ENCODE assay signal across 8 mouse cellular contexts in genomic region chr14:121346053-121346452, GRCm38 (mm10). TPM values are rescaled to one million over a fixed set of nuclear protein-coding genes. Genes with fewer than 3 reads are reported as not detected.
A peak's percentile ranks its signal among the peaks of the same experiment; 100 is the strongest.
DNase-seq lines count a peak whose midpoint lies in the region; ATAC-seq and TF ChIP-seq lines count a peak whose summit lies in the region.
"Had no signal": no experiment of that assay in that cellular context is flagged by ENCODE, and none has a peak within 500 bp of the region (broad histone marks: within the 10 kb centered on the region; RNA-seq: fewer than 3 reads in every experiment).

No protein-coding gene starts in this region.

- H3K9me3 ChIP-seq in MEL (replicated peaks; ENCODE audit: insufficient read depth, low read length) = no peaks in the 10 kb centered on the region
- no peaks in the 10 kb centered on the region for H3K9me3 ChIP-seq in embryonic facial prominence, embryonic 12.5 days
- no peaks in the 10 kb centered on the region for H3K9me3 ChIP-seq in intestine, embryonic 16.5 days (ENCODE audit: control insufficient read depth, low read length)

- ATAC-seq in embryonic facial prominence, embryonic 12.5 days (ENCODE audit: insufficient number of reproducible peaks, insufficient read depth, low FRiP score, low TSS enrichment) = 0 out of 2 replicates have a peak, but pooled peaks have one; percentile 35
- ATAC-seq in intestine, embryonic 16.5 days = no peak

- DNase-seq in lung, adult 2 months = no peak
- no peak for DNase-seq in lung, postnatal 14 days
- peak; percentile 45 for DNase-seq in MEL (ENCODE audit: low read depth, low spot score)
- DNase-seq in naive thymus-derived CD4-positive, alpha-beta T cell, adult 2 months (ENCODE audit: low read depth) = peak; percentile 53
- DNase-seq in urinary bladder, postnatal 25 days (ENCODE audit: low spot score) = no peak
- DNase-seq: heart, postnatal 4 days had no signal

- no peak overlapping the region for H3K4me3 ChIP-seq in lung, adult 2 months (replicated peaks; ENCODE audit: extremely low read depth, low read depth, low read length)
- H3K4me3 ChIP-seq in MEL (ENCODE audit: control insufficient read depth in 1 of 2, insufficient read depth in 1 of 2, low read depth in 2 of 2, low read length in 2 of 2) = no peak overlapping the region
- H3K4me3 ChIP-seq in embryonic facial prominence, embryonic 12.5 days = no peak overlapping the region
- no peak overlapping the region for H3K4me3 ChIP-seq in intestine, embryonic 16.5 days (ENCODE audit: low read length)

- WGBS in lung, adult 2 months = 67% methylated on average over 4 of the region's 4 CpGs
- 90% methylated on average over 4 of the region's 4 CpGs for WGBS in embryonic facial prominence, embryonic 12.5 days
- WGBS in intestine, embryonic 16.5 days = 80% methylated on average over 4 of the region's 4 CpGs

- H3K36me3 ChIP-seq in MEL (ENCODE audit: control insufficient read depth in 1 of 2, insufficient read depth in 2 of 2, low read length in 2 of 2) = peaks cover 0 to 3% of the 10 kb centered on the region in 2 experiments; a peak in 2 of 4 replicates
- no peaks in the 10 kb centered on the region for H3K36me3 ChIP-seq in embryonic facial prominence, embryonic 12.5 days
- H3K36me3 ChIP-seq in intestine, embryonic 16.5 days (ENCODE audit: control insufficient read depth, insufficient read depth, low read length) = no peaks in the 10 kb centered on the region

- peak; percentile 44 for TF ChIP-seq CTCF in lung, adult 2 months (IDR thresholded peaks at IDR 0.05; ENCODE audit: insufficient read depth, low read length)
- peak; percentile 52 to 63 (median 54) for TF ChIP-seq CTCF in MEL (IDR thresholded peaks at IDR 0.05 in 2 of 3, conservative IDR thresholded peaks at IDR 0.05 in 1 of 3; ENCODE audit: control insufficient read depth in 1 of 3, insufficient read depth in 1 of 3, low read depth in 2 of 3, low read length in 3 of 3, poor library complexity in 1 of 3, severe bottlenecking in 1 of 3)

- TF ChIP-seq RAD21 in MEL (IDR thresholded peaks at IDR 0.05; ENCODE audit: low read depth, low read length) = peak; percentile 3; the same call in 1 of the 2 replicates

- no peak overlapping the region for H3K9ac ChIP-seq in MEL (ENCODE audit: control insufficient read depth, low read depth, low read length, poor library complexity, severe bottlenecking)
- no peak overlapping the region for H3K9ac ChIP-seq in embryonic facial prominence, embryonic 12.5 days
- no peak overlapping the region for H3K9ac ChIP-seq in intestine, embryonic 16.5 days (ENCODE audit: low read depth, low read length)

- no peaks in the 10 kb centered on the region for H3K27me3 ChIP-seq in MEL (ENCODE audit: control insufficient read depth in 1 of 2, insufficient read depth in 2 of 2, low read length in 2 of 2)
- no peaks in the 10 kb centered on the region for H3K27me3 ChIP-seq in embryonic facial prominence, embryonic 12.5 days
- no peaks in the 10 kb centered on the region for H3K27me3 ChIP-seq in intestine, embryonic 16.5 days (replicated peaks; ENCODE audit: control insufficient read depth, insufficient read depth, low read length)

- TF ChIP-seq POLR2A in lung, adult 2 months (IDR thresholded peaks at IDR 0.05; ENCODE audit: borderline replicate concordance, extremely low read depth, low read depth, low read length) = no peak
- TF ChIP-seq POLR2A in MEL (IDR thresholded peaks at IDR 0.05; ENCODE audit: control insufficient read depth in 1 of 2, insufficient read depth in 1 of 2, low read depth in 1 of 2, low read length in 2 of 2, poor library complexity in 1 of 2) = no peak

- peaks cover 40% of the 10 kb centered on the region for H3K4me1 ChIP-seq in lung, adult 2 months (ENCODE audit: control insufficient read depth, insufficient read depth, low read length)
- peaks cover 0 to 5% of the 10 kb centered on the region in 2 experiments; a peak in 1 of 4 replicates for H3K4me1 ChIP-seq in MEL (ENCODE audit: control insufficient read depth in 1 of 2, insufficient read depth in 2 of 2, low read length in 2 of 2)
- H3K4me1 ChIP-seq in embryonic facial prominence, embryonic 12.5 days = peaks cover 44% of the 10 kb centered on the region
- H3K4me1 ChIP-seq in intestine, embryonic 16.5 days (ENCODE audit: control insufficient read depth, insufficient read depth, low read length) = peaks cover 58% of the 10 kb centered on the region

- peaks cover 74% of the 10 kb centered on the region for H3K79me2 ChIP-seq in MEL (ENCODE audit: control insufficient read depth, insufficient read depth, low read length, poor library complexity)

- no peak overlapping the region for H3K4me2 ChIP-seq in embryonic facial prominence, embryonic 12.5 days (replicated peaks)
- no peak overlapping the region for H3K4me2 ChIP-seq in intestine, embryonic 16.5 days (ENCODE audit: low read depth, low read length)

- no peak overlapping the region for H3K27ac ChIP-seq in MEL (ENCODE audit: control insufficient read depth, low read depth, low read length)
- H3K27ac ChIP-seq in embryonic facial prominence, embryonic 12.5 days = no peak overlapping the region
- H3K27ac ChIP-seq in intestine, embryonic 16.5 days (ENCODE audit: low read length) = no peak overlapping the region

- no peak for TF ChIP-seq EP300 in MEL (IDR thresholded peaks at IDR 0.05; ENCODE audit: low read depth in 1 of 2, low read length in 2 of 2)

TF ChIP-seq in MEL, 35 proteins besides CTCF, POLR2A, EP300 and RAD21:
- TF ChIP-seq SMC3 (IDR thresholded peaks at IDR 0.05; ENCODE audit: low read depth, low read length) (0 out of 2 replicates have a peak, but pooled peaks have one; percentile 10), E2F4 (IDR thresholded peaks at IDR 0.05; ENCODE audit: borderline replicate concordance, low read depth, low read length) (no peak), HCFC1 (IDR thresholded peaks at IDR 0.05; ENCODE audit: low read depth, low read length) (no peak)

RNA-seq across cellular contexts. Expression of gene Stk24, which starts 33.8 kb away (rescaled TPM):
- 22.0 and 26.9 TPM in 2 replicates for polyA plus RNA-seq in lung, adult 2 months (2012; rRNA removed)
- total RNA-seq in MEL (2012; rRNA removed) = 60.5 and 62.5 TPM in 2 replicates
- polyA plus RNA-seq in MEL (2012; ENCODE audit: insufficient read depth in 1 of 2, insufficient read length in 2 of 2, low read depth in 1 of 2, low replicate concordance in 2 of 2, missing spikeins in 1 of 2) = 10 to 100 TPM in 1 of 2 experiments, not detected in 1; 79.3 TPM
- 48.1 and 51.7 TPM in 2 replicates for polyA plus RNA-seq in embryonic facial prominence, embryonic 12.5 days (2016; fragmentation: Nextera tagmentation; extraction: Ambion mirVana)
- 27.3 and 39.7 TPM in 2 replicates for polyA plus RNA-seq in intestine, embryonic 16.5 days (2015; fragmentation: Nextera tagmentation; extraction: Ambion mirVana)

Comparison
In these comparisons a context has a peak if more than half of its experiments do, and no peak if none do; other contexts are left out.
1. DNase-seq: peak in MEL (single experiment) and naive thymus-derived CD4-positive, alpha-beta T cell, adult 2 months (single experiment); none in lung, adult 2 months (single experiment), lung, postnatal 14 days (single experiment) and urinary bladder, postnatal 25 days (single experiment).